Mouse (Mus musculus): ENCODE data around the gene Caskin2. TPM values are rescaled to one million over a fixed set of nuclear protein-coding genes. Genes with fewer than 3 reads are reported as not detected.
A peak's percentile ranks its signal among the peaks of the same experiment; 100 is the strongest.
"Not testable (repeated sequence)": the region's sequence is repeated elsewhere in the genome, so short reads cannot be mapped to it uniquely, and the experiment has no call there.

Gene Caskin2
- total and polyA plus RNA-seq, 2 experiments, result 2.9 to 9.7 TPM

- H3K27me3 ChIP-seq (ENCODE audit: control insufficient read depth, insufficient read depth, low read length), result no peaks in the 10 kb centered on the region
- H3K4me3 ChIP-seq (ENCODE audit: insufficient read depth, low read depth, low read length), result peak overlapping the region; percentile 82
- no peak for TF ChIP-seq POLR2A (IDR thresholded peaks at IDR 0.05; ENCODE audit: extremely low read depth, insufficient read depth, low read length)
- TF ChIP-seq CTCF (IDR thresholded peaks at IDR 0.05; ENCODE audit: low read depth, low read length), result no peak
- no peaks in the 10 kb centered on the region for H3K36me3 ChIP-seq (ENCODE audit: control insufficient read depth, insufficient read depth, low read length)
- H3K4me1 ChIP-seq (ENCODE audit: control insufficient read depth, insufficient read depth, low read length), result peaks cover 7% of the 10 kb centered on the region
- H3K27ac ChIP-seq (replicated peaks; ENCODE audit: insufficient read depth, low read depth, low read length), result 0 out of 2 replicates have a peak overlapping the region, but pooled peaks have one; percentile 72
- 26% methylated on average over 13 of the region's 13 CpGs for WGBS
- peak; percentile 24 for DNase-seq (ENCODE audit: extremely low read depth, low read depth, low spot score)
- H3K79me2 ChIP-seq (ENCODE audit: control insufficient read depth, insufficient read depth, low read length), result peaks cover 7% of the 10 kb centered on the region; the same call in 1 of the 2 replicates
- H3K9ac ChIP-seq (ENCODE audit: low read depth, low read length), result peak overlapping the region; percentile 89
These were observed 47.0 kb downstream of the Caskin2 start for GRCm38 (mm10) chr11:115766356-115766943.

- peak overlapping the region; percentile 72 for H3K27ac ChIP-seq (replicated peaks; ENCODE audit: insufficient read depth, low read depth, low read length)
- TF ChIP-seq CTCF (IDR thresholded peaks at IDR 0.05; ENCODE audit: low read depth, low read length) (no peak), POLR2A (IDR thresholded peaks at IDR 0.05; ENCODE audit: extremely low read depth, insufficient read depth, low read length) (no peak)
- DNase-seq (ENCODE audit: extremely low read depth, low read depth, low spot score), result peak; percentile 33
- peak overlapping the region; percentile 82 for H3K4me3 ChIP-seq (ENCODE audit: insufficient read depth, low read depth, low read length)
- H3K27me3 ChIP-seq (ENCODE audit: control insufficient read depth, insufficient read depth, low read length), result no peaks in the 10 kb centered on the region
- peaks cover 7% of the 10 kb centered on the region; the same call in 1 of the 2 replicates for H3K79me2 ChIP-seq (ENCODE audit: control insufficient read depth, insufficient read depth, low read length)
- H3K4me1 ChIP-seq (ENCODE audit: control insufficient read depth, insufficient read depth, low read length), result peaks cover 6% of the 10 kb centered on the region
- H3K9ac ChIP-seq (ENCODE audit: low read depth, low read length), result peak overlapping the region; percentile 89
- H3K36me3 ChIP-seq (ENCODE audit: control insufficient read depth, insufficient read depth, low read length), result no peaks in the 10 kb centered on the region
- WGBS, result under 1% methylated on average over 34 of the region's 34 CpGs
These were observed 47.8 kb downstream of the Caskin2 start for GRCm38 (mm10) chr11:115765607-115766141.

- Histone ChIP-seq H3K27ac (replicated peaks; ENCODE audit: insufficient read depth, low read depth, low read length) (peak within 1 kb of the TSS; percentile 72), H3K4me1 (ENCODE audit: control insufficient read depth, insufficient read depth, low read length) (peaks cover 5% of the 10 kb centered on the region), H3K27me3 (ENCODE audit: control insufficient read depth, insufficient read depth, low read length) (no peaks in the 10 kb centered on the region), H3K36me3 (ENCODE audit: control insufficient read depth, insufficient read depth, low read length) (no peaks in the 10 kb centered on the region), H3K9ac (ENCODE audit: low read depth, low read length) (peak within 1 kb of the TSS; percentile 89), H3K4me3 (ENCODE audit: insufficient read depth, low read depth, low read length) (peak within 1 kb of the TSS; percentile 82), H3K79me2 (ENCODE audit: control insufficient read depth, insufficient read depth, low read length) (peaks cover 7% of the 10 kb centered on the region; the same call in 1 of the 2 replicates)
- WGBS, result 1% methylated on average over 32 of the region's 32 CpGs
- TF ChIP-seq CTCF (IDR thresholded peaks at IDR 0.05; ENCODE audit: low read depth, low read length), result no peak
- 0 out of 2 replicates have a peak, but pooled peaks have one; percentile 32 for TF ChIP-seq POLR2A (IDR thresholded peaks at IDR 0.05; ENCODE audit: extremely low read depth, insufficient read depth, low read length)
- peak; percentile 90 for DNase-seq (ENCODE audit: extremely low read depth, low read depth, low spot score)
These were observed 48.3 kb downstream of the Caskin2 start, which contains the start of gene Tmem94 for GRCm38 (mm10) chr11:115765103-115765606. Tmem94 (plus strand) TSS chr11:115765433.

GRCm38 (mm10) chr11:115764698-115765097 lies 48.7 kb downstream of the Caskin2 start:
- peaks cover 5% of the 10 kb centered on the region for H3K4me1 ChIP-seq (ENCODE audit: control insufficient read depth, insufficient read depth, low read length)
- H3K4me3 ChIP-seq (ENCODE audit: insufficient read depth, low read depth, low read length), result no peak overlapping the region
- no peak overlapping the region for H3K9ac ChIP-seq (ENCODE audit: low read depth, low read length)
- no peaks in the 10 kb centered on the region for H3K27me3 ChIP-seq (ENCODE audit: control insufficient read depth, insufficient read depth, low read length)
- TF ChIP-seq POLR2A (IDR thresholded peaks at IDR 0.05; ENCODE audit: extremely low read depth, insufficient read depth, low read length) (no peak), CTCF (IDR thresholded peaks at IDR 0.05; ENCODE audit: low read depth, low read length) (no peak)
- WGBS, result 27% methylated on average over 2 of the region's 2 CpGs
- no peaks in the 10 kb centered on the region for H3K36me3 ChIP-seq (ENCODE audit: control insufficient read depth, insufficient read depth, low read length)
- H3K27ac ChIP-seq (replicated peaks; ENCODE audit: insufficient read depth, low read depth, low read length), result no peak overlapping the region
- peaks cover 7% of the 10 kb centered on the region; the same call in 1 of the 2 replicates for H3K79me2 ChIP-seq (ENCODE audit: control insufficient read depth, insufficient read depth, low read length)
- no peak for DNase-seq (ENCODE audit: extremely low read depth, low read depth, low spot score)

GRCm38 (mm10) chr11:115762176-115762575 lies 51.3 kb downstream of the Caskin2 start:
- not testable (repeated sequence) for H3K27ac ChIP-seq (replicated peaks; ENCODE audit: insufficient read depth, low read depth, low read length); H3K27me3 ChIP-seq (ENCODE audit: control insufficient read depth, insufficient read depth, low read length); H3K4me1 ChIP-seq (ENCODE audit: control insufficient read depth, insufficient read depth, low read length); H3K36me3 ChIP-seq (ENCODE audit: control insufficient read depth, insufficient read depth, low read length); DNase-seq (ENCODE audit: extremely low read depth, low read depth, low spot score); H3K79me2 ChIP-seq (ENCODE audit: control insufficient read depth, insufficient read depth, low read length); H3K9ac ChIP-seq (ENCODE audit: low read depth, low read length); H3K4me3 ChIP-seq (ENCODE audit: insufficient read depth, low read depth, low read length)
- WGBS, result 84% methylated on average over 7 of the region's 7 CpGs

- 59% methylated on average over 4 of the region's 4 CpGs for WGBS
- no peak for TF ChIP-seq POLR2A (IDR thresholded peaks at IDR 0.05; ENCODE audit: extremely low read depth, insufficient read depth, low read length)
- TF ChIP-seq CTCF (IDR thresholded peaks at IDR 0.05; ENCODE audit: low read depth, low read length), result no peak
- Histone ChIP-seq H3K36me3 (ENCODE audit: control insufficient read depth, insufficient read depth, low read length) (no peaks in the 10 kb centered on the region), H3K4me3 (ENCODE audit: insufficient read depth, low read depth, low read length) (no peak overlapping the region), H3K79me2 (ENCODE audit: control insufficient read depth, insufficient read depth, low read length) (no peaks in the 10 kb centered on the region), H3K9ac (ENCODE audit: low read depth, low read length) (no peak overlapping the region), H3K4me1 (ENCODE audit: control insufficient read depth, insufficient read depth, low read length) (no peaks in the 10 kb centered on the region), H3K27ac (replicated peaks; ENCODE audit: insufficient read depth, low read depth, low read length) (no peak overlapping the region), H3K27me3 (ENCODE audit: control insufficient read depth, insufficient read depth, low read length) (no peaks in the 10 kb centered on the region)
- no peak for DNase-seq (ENCODE audit: extremely low read depth, low read depth, low spot score)
These were observed 60.0 kb downstream of the Caskin2 start for GRCm38 (mm10) chr11:115753485-115753884.

Data from liver, adult 2 months (tissue).